Mouse (Mus musculus) kidney, embryonic 16.5 days (tissue): ENCODE results near the gene Cntfr. TPM values are rescaled to one million over a fixed set of nuclear protein-coding genes. Genes with fewer than 3 reads are reported as not detected.

Experiments used
- ATAC-seq: fragments of 200-750 bp; cut with Nextera tagmentation; 2 replicates; pipeline ENCODE4 v1.8.0; 2017; ENCODE audit warnings: moderate TSS enrichment; ENCODE audit not compliant: low FRiP score, low TSS enrichment
- H3K27ac ChIP-seq: fragments of 300-500 bp; sonication (generic); 2 replicates; pipeline ENCODE4 v1.5.1; 2014; ENCODE audit warnings: low read length
- H3K27me3 ChIP-seq: fragments of 300-500 bp; sonication (generic); 2 replicates; pipeline ENCODE4 v1.6.1; 2014; ENCODE audit warnings: low read length, control low read depth, mixed read lengths; ENCODE audit not compliant: insufficient read depth
- H3K36me3 ChIP-seq: fragments of 300-500 bp; sonication (generic); 2 replicates; pipeline ENCODE4 v1.6.1; 2014; ENCODE audit warnings: low read length, control low read depth, mixed read lengths; ENCODE audit not compliant: insufficient read depth
- H3K4me1 ChIP-seq: fragments of 300-500 bp; sonication (generic); 2 replicates; pipeline ENCODE4 v1.6.1; 2014; ENCODE audit warnings: low read length, control low read depth, mixed read lengths; ENCODE audit not compliant: insufficient read depth
- H3K4me2 ChIP-seq: fragments of 300-500 bp; sonication (generic); replicated peaks from 2 replicates; pipeline ENCODE4 v1.6.1; 2014; ENCODE audit warnings: low read depth, low read length
- H3K4me3 ChIP-seq: fragments of 300-500 bp; sonication (generic); 2 replicates; pipeline ENCODE4 v1.5.1; 2014; ENCODE audit warnings: mild to moderate bottlenecking, low read length
- H3K9ac ChIP-seq: fragments of 300-500 bp; sonication (generic); replicated peaks from 2 replicates; pipeline ENCODE4 v1.6.1; 2014; ENCODE audit warnings: low read length
- H3K9me3 ChIP-seq: fragments of 300-500 bp; sonication (generic); 2 replicates; pipeline ENCODE4 v1.6.1; 2016; ENCODE audit warnings: low read length, control low read depth
- WGBS: fragments of 180-500 bp; shearing (Covaris S2); extraction: QIAGEN DNeasy Blood & Tissue Kit; methylation state at CpG from one replicate; pipeline ENCODE4 v1.1.7; 2014; 5-methylcytosine and 5-hydroxymethylcytosine counted together
- polyA plus RNA-seq: library from polyadenylated mRNA; unstranded; fragments of >200 nt; fragmentation: Nextera tagmentation; extraction: Ambion mirVana; gene quantifications from 2 replicates; pipeline ENCODE4 v1.2.1, GENCODE M21; 2015

The Cntfr gene
- polyA plus RNA-seq, 1 experiment from 2014 or later = 18.8 TPM

- no peaks in the 10 kb centered on the region for H3K4me1 ChIP-seq
- H3K27ac ChIP-seq = no peak overlapping the region
- H3K4me3 ChIP-seq = no peak overlapping the region
- H3K4me2 ChIP-seq = no peak overlapping the region
- no peaks in the 10 kb centered on the region for H3K9me3 ChIP-seq
- WGBS = 23% methylated on average over 6 of the region's 6 CpGs
- no peak for ATAC-seq
- no peaks in the 10 kb centered on the region for H3K36me3 ChIP-seq
- H3K27me3 ChIP-seq = no peaks in the 10 kb centered on the region
- H3K9ac ChIP-seq = no peak overlapping the region
Observed at GRCm38 (mm10) chr4:41610594-41610980, 86.3 kb downstream of the Cntfr start.

DNA sequence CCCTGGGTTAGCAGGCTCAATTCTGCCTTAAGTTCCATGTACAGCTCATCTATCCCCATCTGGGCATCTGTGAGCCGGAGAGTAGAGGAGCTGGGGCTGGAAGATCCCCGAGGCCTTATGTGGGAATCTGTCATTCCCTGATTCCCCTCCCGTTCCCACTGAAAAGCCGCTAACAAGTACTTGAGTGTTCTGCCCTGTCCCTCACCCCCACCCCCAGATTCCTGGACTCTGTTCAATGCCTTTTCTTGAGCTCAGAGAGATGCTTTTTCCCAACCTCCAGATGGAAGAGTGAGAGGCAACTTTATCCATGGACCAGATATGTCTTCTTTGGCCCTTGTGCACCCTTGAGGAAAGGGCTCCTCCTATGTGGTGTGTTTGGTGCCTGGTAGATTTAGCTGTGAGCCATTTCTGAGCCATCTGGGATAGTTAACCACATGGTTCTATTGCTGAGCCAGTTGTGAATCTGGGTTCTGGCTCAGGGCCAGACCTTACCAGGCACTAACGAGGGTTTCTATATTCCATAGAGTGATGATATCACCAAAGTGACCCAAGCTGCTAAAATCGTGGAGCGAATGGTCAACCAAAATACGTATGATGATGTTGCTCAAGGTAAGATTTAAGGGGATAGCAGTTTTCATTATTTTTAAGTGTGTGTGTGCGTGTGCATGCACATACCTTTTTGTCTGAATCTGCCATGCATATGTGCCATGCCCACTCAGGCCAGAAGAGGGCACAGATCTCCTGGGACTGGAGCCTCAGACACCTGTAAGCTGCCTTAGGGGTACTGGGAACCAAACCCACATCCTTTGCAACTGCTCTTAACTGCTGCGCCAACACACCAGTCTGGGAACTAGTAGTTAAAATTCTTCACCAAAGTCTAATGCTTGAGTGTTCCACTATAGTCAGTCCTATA lies 87.0 kb downstream of the Cntfr start:
- no peaks in the 10 kb centered on the region for H3K27me3 ChIP-seq
- H3K27ac ChIP-seq = no peak overlapping the region
- H3K9ac ChIP-seq = no peak overlapping the region
- no peaks in the 10 kb centered on the region for H3K9me3 ChIP-seq
- H3K4me1 ChIP-seq = no peaks in the 10 kb centered on the region
- H3K4me3 ChIP-seq = no peak overlapping the region
- no peak overlapping the region for H3K4me2 ChIP-seq
- no peak for ATAC-seq
- WGBS = 82% methylated on average over 10 of the region's 10 CpGs
- no peaks in the 10 kb centered on the region for H3K36me3 ChIP-seq

Other genes with a start within 250 kb of the Cntfr start
- 5.8 and 6.5 TPM in 2 replicates for gene Kif24, start 232.2 kb downstream of the Cntfr start, polyA plus RNA-seq
- 54.4 and 56.0 TPM in 2 replicates for gene Nudt2, start 231.9 kb downstream of the Cntfr start, polyA plus RNA-seq
- gene AI464131, start 194.0 kb downstream of the Cntfr start, polyA plus RNA-seq = 9.3 and 9.5 TPM in 2 replicates
- gene 1110017D15Rik, start 179.8 kb downstream of the Cntfr start, polyA plus RNA-seq = 0.37 and 0.57 TPM in 2 replicates
- 1.9 and 2.2 TPM in 2 replicates for gene Fam219a, start 127.6 kb downstream of the Cntfr start, polyA plus RNA-seq
- gene Dnaic1, start 127.3 kb downstream of the Cntfr start, polyA plus RNA-seq = 1.2 and 1.7 TPM in 2 replicates
- gene Enho, start 56.8 kb downstream of the Cntfr start, polyA plus RNA-seq = 18.9 and 23.5 TPM in 2 replicates
- 168 and 184 TPM in 2 replicates for gene Il11ra1, start 2.9 kb upstream of the Cntfr start, polyA plus RNA-seq
- gene Rpp25l, start 16.4 kb upstream of the Cntfr start, polyA plus RNA-seq = 76.0 and 84.9 TPM in 2 replicates
- gene Dctn3, start 26.1 kb upstream of the Cntfr start, polyA plus RNA-seq = 137 and 149 TPM in 2 replicates
- gene Arid3c, start 34.1 kb upstream of the Cntfr start, polyA plus RNA-seq = not detected in 2 replicates
- 61.9 and 65.5 TPM in 2 replicates for gene Galt, start 58.1 kb upstream of the Cntfr start, polyA plus RNA-seq
- gene Sigmar1, start 59.1 kb upstream of the Cntfr start, polyA plus RNA-seq = 98.2 and 100 TPM in 2 replicates
- 36.3 and 38.5 TPM in 2 replicates for gene Ccl27a, start 77.2 kb upstream of the Cntfr start, polyA plus RNA-seq
- gene Gm21541, start 206.5 kb upstream of the Cntfr start, polyA plus RNA-seq = 33.3 and 35.4 TPM in 2 replicates
- 2.0 and 2.2 TPM in 2 replicates for gene Gm20878, start 244.5 kb upstream of the Cntfr start, polyA plus RNA-seq